Mouse (Mus musculus): ENCODE data around the gene Fubp1. TPM values are rescaled to one million over a fixed set of nuclear protein-coding genes. Genes with fewer than 3 reads are reported as not detected.

Gene Fubp1
- polyA plus RNA-seq, 1 experiment from 2014 or later = 416 TPM

DNA sequence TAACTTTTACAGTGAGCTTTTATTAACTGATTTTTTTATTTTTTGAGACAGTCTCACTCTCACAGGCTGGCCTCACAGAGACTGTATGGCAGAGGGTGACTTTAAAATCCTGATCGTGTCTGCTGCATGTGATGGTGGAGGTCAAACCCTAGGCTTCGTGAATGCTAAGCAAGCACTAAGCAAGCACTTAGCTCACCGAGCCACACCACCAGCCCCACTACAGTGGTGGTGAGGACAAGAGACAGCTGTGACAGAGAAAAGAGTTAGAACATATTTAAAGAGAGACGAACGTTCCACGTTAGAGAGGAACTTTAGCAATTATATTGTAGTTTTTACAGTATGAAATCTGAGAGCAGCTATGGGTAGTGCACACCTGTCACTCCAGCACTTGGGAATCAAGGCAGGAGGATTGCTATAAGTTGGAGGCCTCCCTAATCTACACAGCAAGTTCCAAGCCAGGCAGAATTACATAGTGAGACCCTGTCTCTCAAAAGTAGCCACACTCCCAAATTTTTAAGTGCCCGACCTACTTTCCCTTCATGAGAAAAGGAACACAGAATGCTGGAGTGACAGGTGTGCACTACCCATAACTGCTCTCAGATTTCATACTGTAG is 37.8 kb upstream of the Fubp1 start:
- Histone ChIP-seq H3K4me2 (no peak overlapping the region), H3K9ac (replicated peaks) (no peak overlapping the region), H3K4me3 (replicated peaks) (no peak overlapping the region), H3K4me1 (replicated peaks) (0 out of 2 replicates have a peak, but pooled peaks cover under 1% of the 10 kb centered on the region), H3K27me3 (peaks cover 7% of the 10 kb centered on the region; the same call in 1 of the 2 replicates), H3K27ac (no peak overlapping the region), H3K36me3 (no peaks in the 10 kb centered on the region), H3K9me3 (no peaks in the 10 kb centered on the region)
- WGBS = 73% methylated on average over 7 of the region's 7 CpGs
- ATAC-seq (ENCODE audit: insufficient number of reproducible peaks, insufficient read depth, low FRiP score, low TSS enrichment, low read depth) = no peak

DNA sequence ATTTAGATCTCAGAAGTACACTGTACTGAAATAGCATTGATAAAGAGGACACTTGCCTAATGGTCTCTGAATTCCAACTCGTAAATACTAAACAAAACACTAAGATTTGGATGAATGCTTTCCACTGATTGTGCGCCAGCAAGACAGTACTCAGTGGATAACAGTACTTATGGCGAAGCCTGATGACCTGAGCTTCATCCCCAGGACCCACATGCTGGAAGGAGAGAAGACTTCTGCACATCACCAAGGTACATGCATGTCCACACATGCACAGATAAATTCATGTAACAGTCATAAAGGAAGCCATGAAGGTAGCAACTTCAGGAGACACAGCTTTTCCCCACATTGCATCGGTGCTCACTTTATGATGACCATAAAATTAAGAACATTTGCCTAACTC is 31.4 kb upstream of the Fubp1 start:
- Histone ChIP-seq H3K4me2 (no peak overlapping the region), H3K36me3 (peaks cover 23% of the 10 kb centered on the region; the same call in 1 of the 2 replicates), H3K9me3 (no peaks in the 10 kb centered on the region), H3K4me3 (replicated peaks) (no peak overlapping the region), H3K27me3 (no peaks in the 10 kb centered on the region), H3K27ac (peak overlapping the region; percentile 76), H3K9ac (replicated peaks) (no peak overlapping the region), H3K4me1 (replicated peaks) (peaks cover 10% of the 10 kb centered on the region; the same call in 1 of the 2 replicates)
- 0 out of 2 replicates have a peak, but pooled peaks have one; percentile 4 for ATAC-seq (ENCODE audit: insufficient number of reproducible peaks, insufficient read depth, low FRiP score, low TSS enrichment, low read depth)
- WGBS = 67% methylated on average over 4 of the region's 4 CpGs

DNA sequence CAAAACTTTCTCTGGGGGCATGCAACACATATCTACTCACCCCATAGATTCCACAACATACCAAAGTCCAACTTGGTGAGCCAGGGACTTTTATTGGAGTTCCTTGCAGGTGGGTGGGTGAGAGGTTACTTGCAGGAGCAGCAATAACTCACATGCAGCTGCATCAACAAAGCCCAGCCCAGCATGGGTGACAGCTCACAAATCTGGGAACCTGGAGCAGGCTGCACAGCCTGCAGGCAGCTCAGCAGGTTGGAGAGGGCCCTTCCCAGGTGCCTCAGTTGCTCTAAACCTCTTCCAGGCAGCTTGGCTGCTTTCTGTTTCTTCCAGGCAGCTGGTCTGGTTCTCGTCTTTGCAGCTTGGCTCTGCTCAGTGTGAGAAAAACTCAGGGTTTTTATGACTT is 30.9 kb upstream of the Fubp1 start:
- no peaks in the 10 kb centered on the region for H3K9me3 ChIP-seq
- H3K27ac ChIP-seq = peak overlapping the region; percentile 76
- H3K9ac ChIP-seq (replicated peaks) = no peak overlapping the region
- H3K27me3 ChIP-seq = no peaks in the 10 kb centered on the region
- H3K4me1 ChIP-seq (replicated peaks) = peaks cover 10% of the 10 kb centered on the region; the same call in 1 of the 2 replicates
- H3K36me3 ChIP-seq = peaks cover 26% of the 10 kb centered on the region; the same call in 1 of the 2 replicates
- peak; percentile 90; the same call in 1 of the 2 replicates for ATAC-seq (ENCODE audit: insufficient number of reproducible peaks, insufficient read depth, low FRiP score, low TSS enrichment, low read depth)
- H3K4me2 ChIP-seq = no peak overlapping the region
- no peak overlapping the region for H3K4me3 ChIP-seq (replicated peaks)
- 8% methylated on average over 1 of the region's 1 CpGs for WGBS

DNA sequence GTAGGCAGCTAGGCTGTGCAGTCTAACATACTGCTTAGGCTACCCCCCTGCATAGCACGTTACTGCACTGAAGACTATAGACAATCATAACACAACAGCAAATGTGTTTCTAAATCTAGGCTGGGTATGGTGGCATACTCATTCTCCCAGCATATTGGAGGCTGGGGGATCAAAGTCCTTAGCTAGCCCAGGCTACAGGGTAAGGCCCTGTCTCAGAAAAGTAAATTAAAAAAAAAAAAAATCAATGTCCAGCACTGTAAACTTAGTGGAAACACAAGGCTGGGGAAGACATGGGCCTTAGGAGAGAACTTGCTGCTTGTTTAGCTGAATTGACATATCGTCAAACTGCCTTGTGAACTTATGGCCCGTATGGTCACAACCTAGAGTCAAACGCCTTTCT is 29.6 kb upstream of the Fubp1 start:
- Histone ChIP-seq H3K27me3 (no peaks in the 10 kb centered on the region), H3K4me3 (replicated peaks) (no peak overlapping the region), H3K9me3 (no peaks in the 10 kb centered on the region), H3K9ac (replicated peaks) (no peak overlapping the region), H3K4me2 (no peak overlapping the region), H3K4me1 (replicated peaks) (peaks cover 10% of the 10 kb centered on the region; the same call in 1 of the 2 replicates), H3K36me3 (peaks cover 37% of the 10 kb centered on the region), H3K27ac (no peak overlapping the region)
- 91% methylated on average over 4 of the region's 4 CpGs for WGBS
- ATAC-seq (ENCODE audit: insufficient number of reproducible peaks, insufficient read depth, low FRiP score, low TSS enrichment, low read depth) = no peak

DNA sequence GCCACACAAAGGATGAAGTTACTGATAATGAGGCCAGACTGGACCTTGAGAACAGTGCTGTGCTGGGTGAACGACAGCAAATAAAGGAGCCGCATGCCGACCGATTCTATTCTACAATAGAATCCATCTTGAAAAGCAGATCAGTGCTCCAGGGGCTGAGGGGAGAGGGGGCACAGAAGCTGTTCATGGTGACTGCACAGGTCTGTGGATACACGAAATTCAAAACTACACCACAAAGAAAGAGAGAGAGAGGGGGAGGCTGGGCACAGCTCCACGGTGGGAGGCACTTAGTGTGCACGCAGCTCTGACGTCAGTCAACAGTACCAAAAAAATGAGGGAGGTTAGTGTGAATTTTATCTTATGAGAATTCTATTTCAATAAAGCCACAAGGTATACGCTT is 26.7 kb upstream of the Fubp1 start:
- Histone ChIP-seq H3K27me3 (no peaks in the 10 kb centered on the region), H3K4me3 (replicated peaks) (no peak overlapping the region), H3K36me3 (peaks cover 49% of the 10 kb centered on the region), H3K9ac (replicated peaks) (no peak overlapping the region), H3K4me2 (no peak overlapping the region), H3K4me1 (replicated peaks) (peaks cover 10% of the 10 kb centered on the region; the same call in 1 of the 2 replicates), H3K9me3 (no peaks in the 10 kb centered on the region), H3K27ac (no peak overlapping the region)
- ATAC-seq (ENCODE audit: insufficient number of reproducible peaks, insufficient read depth, low FRiP score, low TSS enrichment, low read depth) = no peak
- WGBS = 90% methylated on average over 9 of the region's 9 CpGs

DNA sequence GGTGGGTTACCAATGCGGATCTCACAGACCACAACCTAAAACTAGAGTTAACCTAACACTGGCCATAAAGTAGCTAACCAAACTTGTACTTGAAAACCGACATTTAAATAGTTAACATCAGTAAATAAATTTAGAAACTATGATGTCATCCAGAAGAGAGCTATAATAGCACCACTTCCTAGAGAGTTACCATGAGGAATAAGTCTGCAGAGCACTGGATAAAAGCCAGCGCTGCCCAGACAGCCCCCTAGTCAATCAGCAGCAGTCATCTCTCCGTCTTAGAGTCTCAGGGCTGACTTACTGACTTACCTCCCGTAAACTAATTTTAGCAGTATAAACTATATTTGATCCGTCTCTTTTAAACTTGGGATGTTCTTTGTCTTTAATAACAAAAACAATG is 24.1 kb upstream of the Fubp1 start:
- 87% methylated on average over 6 of the region's 6 CpGs for WGBS
- Histone ChIP-seq H3K9ac (replicated peaks) (no peak overlapping the region), H3K4me1 (replicated peaks) (peaks cover 12% of the 10 kb centered on the region), H3K27ac (no peak overlapping the region), H3K4me3 (replicated peaks) (no peak overlapping the region), H3K9me3 (no peaks in the 10 kb centered on the region), H3K4me2 (no peak overlapping the region), H3K36me3 (peaks cover 46% of the 10 kb centered on the region), H3K27me3 (no peaks in the 10 kb centered on the region)
- no peak for ATAC-seq (ENCODE audit: insufficient number of reproducible peaks, insufficient read depth, low FRiP score, low TSS enrichment, low read depth)

DNA sequence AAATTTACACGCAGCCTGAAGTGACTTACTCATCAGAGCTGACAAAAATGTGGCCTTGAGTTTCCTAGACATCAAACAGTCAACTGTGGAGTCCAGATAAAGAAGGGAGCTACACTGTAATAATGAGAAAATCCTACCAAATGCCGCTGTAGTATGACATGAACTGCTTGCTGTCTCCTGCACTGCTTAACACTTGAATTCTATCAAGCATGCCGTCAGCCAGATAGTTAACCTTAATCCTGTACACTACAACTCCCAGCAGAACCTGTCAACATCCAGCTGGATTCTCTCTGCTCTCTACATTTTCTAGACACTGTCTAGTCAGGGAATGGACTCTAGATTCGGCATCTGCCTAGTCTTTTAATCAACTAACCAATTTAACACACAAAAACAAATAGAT is 20.9 kb upstream of the Fubp1 start:
- H3K27me3 ChIP-seq = no peaks in the 10 kb centered on the region
- H3K36me3 ChIP-seq = peaks cover 23% of the 10 kb centered on the region
- peak overlapping the region; percentile 22 for H3K4me2 ChIP-seq
- WGBS = 75% methylated on average over 4 of the region's 4 CpGs
- peaks cover 18% of the 10 kb centered on the region for H3K4me1 ChIP-seq (replicated peaks)
- H3K9me3 ChIP-seq = no peaks in the 10 kb centered on the region
- no peak for ATAC-seq (ENCODE audit: insufficient number of reproducible peaks, insufficient read depth, low FRiP score, low TSS enrichment, low read depth)
- no peak overlapping the region for H3K9ac ChIP-seq (replicated peaks)
- H3K27ac ChIP-seq = no peak overlapping the region
- no peak overlapping the region for H3K4me3 ChIP-seq (replicated peaks)

DNA sequence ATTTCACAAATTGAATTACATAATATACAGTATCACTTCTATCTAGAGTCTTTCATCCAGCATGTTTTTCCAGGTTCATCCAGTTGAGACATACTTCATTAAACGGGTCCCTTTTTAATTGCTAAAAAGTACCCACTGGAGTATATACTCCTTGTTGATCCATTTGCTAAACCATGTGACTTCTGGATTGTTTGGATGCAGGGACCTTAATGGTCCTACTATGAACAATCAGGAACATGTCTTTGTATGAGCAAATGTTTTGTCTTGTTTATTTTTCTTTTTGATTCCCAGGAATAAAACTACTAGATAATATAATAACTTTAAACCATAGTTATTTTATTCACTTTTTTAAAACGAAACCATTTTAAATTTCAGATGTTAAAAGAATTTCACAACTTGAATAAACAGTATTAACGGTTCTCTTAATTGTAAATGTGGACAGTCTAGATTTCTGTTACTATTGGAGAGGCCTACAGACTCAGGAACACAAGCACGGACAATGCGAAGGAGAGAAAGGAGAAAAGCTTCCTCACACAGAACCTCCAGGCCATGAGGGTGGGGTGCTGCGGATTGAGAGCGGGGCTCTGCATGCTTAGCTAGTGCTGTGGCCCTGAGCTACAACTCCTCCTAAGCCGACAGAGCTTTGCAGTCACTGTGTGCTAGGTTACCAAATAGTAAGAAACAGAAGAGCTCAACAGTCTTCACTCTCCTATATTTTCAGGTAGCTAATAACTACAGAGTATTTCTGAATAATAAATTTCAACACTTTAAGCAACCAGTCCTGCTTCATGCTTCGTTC is 19.3 kb upstream of the Fubp1 start:
- WGBS = 79% methylated on average over 9 of the region's 9 CpGs
- Histone ChIP-seq H3K36me3 (peaks cover 9% of the 10 kb centered on the region), H3K9me3 (no peaks in the 10 kb centered on the region), H3K4me3 (replicated peaks) (peak overlapping the region; percentile 35), H3K4me1 (replicated peaks) (peaks cover 19% of the 10 kb centered on the region), H3K27me3 (no peaks in the 10 kb centered on the region), H3K9ac (replicated peaks) (peak overlapping the region; percentile 58), H3K4me2 (peak overlapping the region; percentile 61), H3K27ac (peak overlapping the region; percentile 54)
- no peak for ATAC-seq (ENCODE audit: insufficient number of reproducible peaks, insufficient read depth, low FRiP score, low TSS enrichment, low read depth)

DNA sequence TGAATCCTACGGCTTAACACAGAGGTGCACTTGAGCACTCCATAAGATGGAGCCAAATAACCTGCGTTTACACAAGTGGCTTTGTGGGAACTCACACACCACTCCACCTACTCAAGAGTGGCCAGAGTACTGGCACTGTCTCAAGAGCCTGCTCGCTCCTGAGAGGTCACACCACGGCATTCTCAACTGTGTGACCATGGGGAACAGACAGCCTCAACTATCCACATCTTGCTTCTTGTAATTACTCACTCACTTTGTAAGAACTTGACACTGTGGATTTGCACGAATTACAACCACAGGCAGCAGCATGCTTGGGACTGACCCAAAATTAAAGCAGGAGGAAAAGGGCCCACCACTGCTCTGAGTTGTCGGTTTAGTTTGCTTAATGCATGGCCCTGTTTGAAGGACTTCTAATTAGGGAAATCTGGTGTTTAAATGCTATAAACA is 18.4 kb upstream of the Fubp1 start:
- no peaks in the 10 kb centered on the region for H3K9me3 ChIP-seq

DNA sequence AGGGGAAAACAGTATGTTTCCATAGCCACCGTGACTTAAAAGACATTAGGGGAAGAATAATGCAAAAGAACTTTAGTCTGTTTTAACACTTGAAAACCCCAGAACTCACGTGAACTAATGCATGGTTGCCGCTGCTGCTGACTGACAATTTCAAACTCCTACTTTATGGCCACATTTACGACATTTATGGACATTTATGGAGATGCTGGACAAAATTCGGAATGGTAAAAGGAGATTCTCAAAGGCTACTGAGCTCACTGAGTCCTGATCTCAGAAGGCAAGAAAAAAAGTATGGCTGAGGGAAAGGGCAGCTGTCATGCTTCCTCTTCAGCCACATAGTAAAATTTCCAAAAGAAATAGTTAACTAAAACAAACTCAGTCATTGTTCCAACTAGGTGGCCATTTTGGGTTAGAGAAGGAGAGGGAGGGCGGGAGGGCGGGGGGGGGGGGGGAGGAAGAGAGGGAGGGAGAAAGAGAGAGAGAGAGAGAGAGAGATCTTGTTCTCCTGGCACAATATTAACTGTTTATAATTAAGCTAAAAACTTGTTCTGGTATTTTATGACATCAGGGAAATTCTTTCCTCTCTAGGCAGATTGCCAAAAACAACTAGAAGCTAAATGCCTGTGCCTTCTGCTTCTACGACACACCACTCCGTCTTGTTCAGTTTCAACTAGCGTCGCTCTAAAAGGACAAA is 17.8 kb upstream of the Fubp1 start:
- peak; percentile 30; the same call in 1 of the 2 replicates for ATAC-seq (ENCODE audit: insufficient number of reproducible peaks, insufficient read depth, low FRiP score, low TSS enrichment, low read depth)
- H3K9me3 ChIP-seq = no peaks in the 10 kb centered on the region
- peak overlapping the region; percentile 46 for H3K9ac ChIP-seq (replicated peaks)
- peak overlapping the region; percentile 61 for H3K4me2 ChIP-seq
- no peaks in the 10 kb centered on the region for H3K27me3 ChIP-seq
- H3K4me3 ChIP-seq (replicated peaks) = peak overlapping the region; percentile 44
- H3K27ac ChIP-seq = peak overlapping the region; percentile 86
- 11% methylated on average over 9 of the region's 11 CpGs for WGBS
- no peaks in the 10 kb centered on the region for H3K36me3 ChIP-seq
- H3K4me1 ChIP-seq (replicated peaks) = peaks cover 19% of the 10 kb centered on the region

More for the DNA sequence above, 18.4 kb upstream of the Fubp1 start:
- Histone ChIP-seq H3K36me3 (no peaks in the 10 kb centered on the region), H3K27ac (peak overlapping the region; percentile 86), H3K4me2 (peak overlapping the region; percentile 61), H3K4me1 (replicated peaks) (peaks cover 19% of the 10 kb centered on the region), H3K4me3 (replicated peaks) (peak overlapping the region; percentile 44), H3K9ac (replicated peaks) (peak overlapping the region; percentile 46), H3K27me3 (no peaks in the 10 kb centered on the region)
- ATAC-seq (ENCODE audit: insufficient number of reproducible peaks, insufficient read depth, low FRiP score, low TSS enrichment, low read depth) = peak; percentile 48; the same call in 1 of the 2 replicates
- 6% methylated on average over 6 of the region's 6 CpGs for WGBS

DNA sequence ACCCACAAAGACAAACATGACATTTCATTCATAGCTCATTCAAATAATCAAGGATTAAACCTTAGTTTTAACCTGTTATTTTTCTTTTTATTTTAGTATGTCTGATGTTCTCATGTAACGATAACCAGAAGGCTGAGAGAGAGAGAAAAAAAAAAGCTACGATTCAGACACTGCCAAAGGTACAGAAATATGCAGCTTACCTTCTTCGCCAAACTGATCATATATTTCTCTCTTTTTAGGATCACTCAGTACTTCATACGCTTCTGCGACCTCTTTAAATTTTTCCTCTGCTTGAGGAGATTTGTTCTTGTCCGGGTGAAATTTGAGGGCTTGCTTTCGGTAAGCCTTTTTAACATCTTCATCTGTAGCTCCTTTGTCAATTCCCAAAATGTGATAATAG is 17.0 kb upstream of the Fubp1 start:
- H3K4me3 ChIP-seq (replicated peaks) = peak overlapping the region; percentile 57
- ATAC-seq (ENCODE audit: insufficient number of reproducible peaks, insufficient read depth, low FRiP score, low TSS enrichment, low read depth) = no peak
- no peaks in the 10 kb centered on the region for H3K36me3 ChIP-seq
- WGBS = 9% methylated on average over 7 of the region's 7 CpGs
- H3K27ac ChIP-seq = peak overlapping the region; percentile 90
- peaks cover 19% of the 10 kb centered on the region for H3K4me1 ChIP-seq (replicated peaks)
- H3K27me3 ChIP-seq = no peaks in the 10 kb centered on the region
- H3K4me2 ChIP-seq = peak overlapping the region; percentile 57
- H3K9me3 ChIP-seq = no peaks in the 10 kb centered on the region
- H3K9ac ChIP-seq (replicated peaks) = peak overlapping the region; percentile 66
